Mouse (Mus musculus) ES-Bruce4 (cell line): Measurements from ENCODE around the gene Slc30a2. TPM values are rescaled to one million over a fixed set of nuclear protein-coding genes. Genes with fewer than 3 reads are reported as not detected.
A peak's percentile ranks its signal among the peaks of the same experiment; 100 is the strongest.

Experiments
- H3K27ac ChIP-seq: 2 replicates; pipeline ENCODE4 v1.5.1; 2012; ENCODE audit warnings: low read length, inconsistent platforms; ENCODE audit not compliant: insufficient read depth
- H3K27me3 ChIP-seq: 2 replicates; pipeline ENCODE4 v1.6.1; 2012; ENCODE audit warnings: mild to moderate bottlenecking, low read length, inconsistent platforms; ENCODE audit not compliant: control insufficient read depth, poor library complexity, insufficient read depth, severe bottlenecking
- H3K36me3 ChIP-seq: 2 replicates; pipeline ENCODE4 v1.6.1; 2012; ENCODE audit warnings: inconsistent platforms, mild to moderate bottlenecking, low read length, moderate library complexity; ENCODE audit not compliant: control insufficient read depth, poor library complexity, insufficient read depth, severe bottlenecking
- H3K4me1 ChIP-seq: one replicate; pipeline ENCODE4 v1.8.1; 2011; ENCODE audit warnings: low read length; ENCODE audit not compliant: control insufficient read depth, insufficient read depth
- H3K4me3 ChIP-seq: 2 replicates; pipeline ENCODE4 v1.5.1; 2011; ENCODE audit warnings: low read depth, mild to moderate bottlenecking, low read length
- H3K9ac ChIP-seq: 2 replicates; pipeline ENCODE4 v1.6.1; 2012; ENCODE audit warnings: low read depth, mild to moderate bottlenecking, inconsistent platforms; ENCODE audit not compliant: poor library complexity, severe bottlenecking
- H3K9me3 ChIP-seq: replicated peaks from 2 replicates; pipeline ENCODE4 v1.6.1; 2012; ENCODE audit warnings: mild to moderate bottlenecking, low read length, inconsistent platforms; ENCODE audit not compliant: control insufficient read depth, poor library complexity, insufficient read depth, severe bottlenecking
- CTCF ChIP-seq: IDR thresholded peaks from one replicate; pipeline ENCODE4 v1.8.1; 2011; ENCODE audit warnings: low read depth, low read length
- EP300 ChIP-seq: IDR thresholded peaks from 2 replicates; pipeline ENCODE4 v1.6.1; 2011; ENCODE audit warnings: low read depth, low read length; ENCODE audit not compliant: insufficient read depth
- POLR2A ChIP-seq: IDR thresholded peaks from one replicate; pipeline ENCODE4 v1.8.1; 2011; ENCODE audit warnings: low read length; ENCODE audit not compliant: insufficient read depth
- polyA plus RNA-seq: library from polyadenylated mRNA; stranded (reverse); fragments of >200 nt; gene quantifications from 2 replicates; pipeline ENCODE4 v1.2.4, GENCODE M21; 2011; ENCODE audit warnings: low read depth; ENCODE audit not compliant: missing spikeins, insufficient read depth, insufficient read length

The Slc30a2 gene
- polyA plus RNA-seq, 1 experiment, result 4.9 TPM

DNA sequence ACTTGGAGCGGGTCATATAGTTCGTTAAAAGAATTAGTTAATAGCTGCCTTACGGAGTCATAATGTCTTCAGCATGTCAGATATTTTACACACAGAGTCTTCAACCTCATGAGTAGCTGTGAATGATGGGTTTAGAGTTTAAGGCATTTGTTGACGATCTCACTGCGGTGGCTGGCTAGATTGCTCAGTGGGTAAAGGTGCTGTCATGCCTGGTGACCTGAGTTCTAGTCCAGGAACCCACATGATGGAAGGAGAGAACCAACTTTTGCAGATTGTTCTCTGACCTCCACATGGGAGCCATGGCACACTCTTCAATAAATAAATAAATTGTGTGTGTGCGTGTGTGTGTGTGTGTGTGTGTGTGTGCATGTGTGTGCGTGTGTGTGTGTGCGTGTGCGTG lies 54.8 kb downstream of the Slc30a2 start:
- no peak overlapping the region for H3K4me3 ChIP-seq
- H3K27me3 ChIP-seq, result no peaks in the 10 kb centered on the region
- H3K36me3 ChIP-seq, result no peaks in the 10 kb centered on the region
- no peak overlapping the region for H3K27ac ChIP-seq
- no peaks in the 10 kb centered on the region for H3K9me3 ChIP-seq
- H3K4me1 ChIP-seq, result peaks cover 5% of the 10 kb centered on the region
- TF ChIP-seq EP300 (no peak), POLR2A (no peak), CTCF (no peak)
- H3K9ac ChIP-seq, result no peak overlapping the region

- Histone ChIP-seq H3K4me3 (no peak overlapping the region), H3K9ac (no peak overlapping the region), H3K4me1 (peaks cover 5% of the 10 kb centered on the region), H3K9me3 (no peaks in the 10 kb centered on the region), H3K27ac (no peak overlapping the region), H3K36me3 (no peaks in the 10 kb centered on the region), H3K27me3 (no peaks in the 10 kb centered on the region)
- TF ChIP-seq POLR2A, result no peak
- no peak for TF ChIP-seq EP300
- no peak for TF ChIP-seq CTCF
Measured at GRCm38 (mm10) chr4:134400206-134400605, 57.2 kb downstream of the Slc30a2 start.

DNA sequence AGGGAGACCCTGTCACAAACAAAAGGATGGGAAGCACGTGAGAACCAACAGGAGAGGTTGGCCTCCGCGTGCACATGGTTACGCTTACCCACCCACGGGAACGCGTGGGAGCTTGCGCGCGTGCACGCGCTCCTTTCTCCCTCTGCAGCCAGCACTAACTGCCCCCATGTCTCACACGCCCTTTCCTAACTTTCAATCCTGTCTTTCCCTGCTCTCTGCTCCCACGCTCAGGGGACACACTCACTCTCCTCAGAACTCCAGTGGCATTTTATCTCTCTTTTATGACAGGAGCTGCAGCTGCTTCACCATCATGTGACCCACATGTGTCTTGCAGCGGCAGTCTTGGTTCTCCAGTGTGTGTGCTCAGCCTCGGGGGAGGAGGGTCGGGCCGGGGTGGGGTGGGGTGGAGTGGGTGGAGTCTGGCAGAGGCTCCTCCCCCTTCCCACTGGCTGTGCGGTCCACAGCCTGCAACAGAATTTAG lies 58.2 kb downstream of the Slc30a2 start:
- Histone ChIP-seq H3K9me3 (no peaks in the 10 kb centered on the region), H3K36me3 (no peaks in the 10 kb centered on the region), H3K9ac (peak overlapping the region; percentile 22), H3K27ac (no peak overlapping the region), H3K4me3 (peak overlapping the region; percentile 69), H3K27me3 (no peaks in the 10 kb centered on the region), H3K4me1 (peaks cover 5% of the 10 kb centered on the region)
- TF ChIP-seq POLR2A (no peak), EP300 (no peak), CTCF (no peak)

DNA sequence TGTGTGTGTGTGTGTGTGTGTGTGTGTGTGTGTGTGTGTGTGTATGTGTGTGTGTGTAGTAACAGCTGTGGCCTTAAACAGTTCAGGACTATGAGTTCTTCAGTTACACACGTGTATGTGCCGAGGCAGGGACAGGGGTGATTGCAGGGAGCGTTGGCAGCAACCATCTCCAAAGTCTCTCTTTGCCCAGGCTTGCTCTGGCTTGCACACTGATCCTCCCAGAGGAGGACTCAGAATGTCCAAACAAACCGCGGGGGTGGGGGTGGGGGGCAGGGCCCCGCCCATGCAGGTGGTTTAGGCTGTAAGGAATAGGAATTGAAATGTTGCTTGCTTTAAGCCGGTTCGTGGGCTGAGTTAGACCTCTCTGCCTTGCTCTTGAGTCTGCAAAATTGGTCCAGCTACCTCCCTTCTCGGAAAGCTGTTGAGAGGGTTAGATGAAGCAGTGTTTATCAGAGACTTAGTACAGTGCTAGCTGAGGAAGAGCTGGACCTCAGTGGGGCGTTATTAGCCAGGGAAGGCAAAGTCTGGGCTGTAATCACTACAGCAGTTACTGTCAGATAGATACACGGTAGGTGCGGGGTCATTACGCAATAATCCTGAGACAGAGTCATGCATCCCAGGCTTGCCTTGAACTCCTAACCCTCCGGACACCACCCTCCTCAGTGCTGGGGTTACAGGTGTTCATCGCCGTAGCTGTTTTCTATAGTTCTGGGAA lies 59.0 kb downstream of the Slc30a2 start:
- peak overlapping the region; percentile 22 for H3K9ac ChIP-seq
- H3K4me3 ChIP-seq, result peak overlapping the region; percentile 32
- H3K4me1 ChIP-seq, result peaks cover 5% of the 10 kb centered on the region
- no peaks in the 10 kb centered on the region for H3K27me3 ChIP-seq
- peak overlapping the region; percentile 89 for H3K27ac ChIP-seq
- H3K36me3 ChIP-seq, result no peaks in the 10 kb centered on the region
- TF ChIP-seq POLR2A (no peak), EP300 (peak; percentile 37; the same call in 1 of the 2 replicates), CTCF (no peak)
- no peaks in the 10 kb centered on the region for H3K9me3 ChIP-seq

- Histone ChIP-seq H3K9ac (0 out of 2 replicates have a peak overlapping the region, but pooled peaks have one; percentile 22), H3K4me1 (peaks cover 5% of the 10 kb centered on the region), H3K36me3 (no peaks in the 10 kb centered on the region), H3K27me3 (no peaks in the 10 kb centered on the region), H3K9me3 (no peaks in the 10 kb centered on the region), H3K4me3 (no peak overlapping the region), H3K27ac (peak overlapping the region; percentile 89)
- TF ChIP-seq POLR2A (no peak), CTCF (no peak), EP300 (no peak)
Measured at GRCm38 (mm10) chr4:134402571-134403262, 59.7 kb downstream of the Slc30a2 start.

GRCm38 (mm10) chr4:134403721-134404120 lies 60.7 kb downstream of the Slc30a2 start:
- H3K9me3 ChIP-seq, result no peaks in the 10 kb centered on the region
- H3K27ac ChIP-seq, result no peak overlapping the region
- no peaks in the 10 kb centered on the region for H3K27me3 ChIP-seq

More at GRCm38 (mm10) chr4:134403721-134404120, 60.7 kb downstream of the Slc30a2 start:
- no peak for TF ChIP-seq POLR2A
- TF ChIP-seq CTCF, result no peak
- no peak for TF ChIP-seq EP300
- Histone ChIP-seq H3K9ac (no peak overlapping the region), H3K36me3 (no peaks in the 10 kb centered on the region), H3K4me1 (peaks cover 2% of the 10 kb centered on the region), H3K4me3 (no peak overlapping the region)

Other genes with a start within 250 kb of the Slc30a2 start
- not detected in 2 replicates for gene Cd52, start 248.1 kb upstream of the Slc30a2 start, polyA plus RNA-seq
- 10.4 and 11.6 TPM in 2 replicates for gene Ubxn11, start 240.6 kb upstream of the Slc30a2 start, polyA plus RNA-seq
- gene Sh3bgrl3, start 214.4 kb upstream of the Slc30a2 start, polyA plus RNA-seq, result 105 and 106 TPM in 2 replicates
- gene Cep85, start 156.1 kb upstream of the Slc30a2 start, polyA plus RNA-seq, result 66.3 and 69.0 TPM in 2 replicates
- not detected in 2 replicates for gene Gm7534, start 140.2 kb upstream of the Slc30a2 start, polyA plus RNA-seq
- gene Catsper4, start 115.8 kb upstream of the Slc30a2 start, polyA plus RNA-seq, result not detected in 2 replicates
- 10.4 and 10.8 TPM in 2 replicates for gene Cnksr1, start 104.8 kb upstream of the Slc30a2 start, polyA plus RNA-seq
- gene E130218I03Rik, start 99.5 kb upstream of the Slc30a2 start, polyA plus RNA-seq, result not detected in 2 replicates
- 16.8 and 17.2 TPM in 2 replicates for gene Zfp593, start 97.6 kb upstream of the Slc30a2 start, polyA plus RNA-seq
- gene Gm30191, start 96.2 kb upstream of the Slc30a2 start, polyA plus RNA-seq, result not detected in 2 replicates
- gene Grrp1, start 89.1 kb upstream of the Slc30a2 start, polyA plus RNA-seq, result 0.55 TPM in 1 of 2 replicates, not detected in the other
- 12.0 and 14.1 TPM in 2 replicates for gene Pdik1l, start 55.3 kb upstream of the Slc30a2 start, polyA plus RNA-seq
- 5.4 and 7.4 TPM in 2 replicates for gene Trim63, start 28.1 kb upstream of the Slc30a2 start, polyA plus RNA-seq
- gene Extl1, start 40.7 kb downstream of the Slc30a2 start, polyA plus RNA-seq, result 3.3 and 3.9 TPM in 2 replicates
- gene Pafah2, start 53.1 kb downstream of the Slc30a2 start, polyA plus RNA-seq, result 16.4 and 16.5 TPM in 2 replicates
- 266 and 270 TPM in 2 replicates for gene Stmn1, start 125.1 kb downstream of the Slc30a2 start, polyA plus RNA-seq
- 1.5 and 3.4 TPM in 2 replicates for gene Paqr7, start 153.5 kb downstream of the Slc30a2 start, polyA plus RNA-seq
- gene Aunip, start 167.8 kb downstream of the Slc30a2 start, polyA plus RNA-seq, result 32.4 and 38.3 TPM in 2 replicates
- 50.5 and 51.9 TPM in 2 replicates for gene Mtfr1l, start 192.2 kb downstream of the Slc30a2 start, polyA plus RNA-seq
- gene Selenon, start 209.0 kb downstream of the Slc30a2 start, polyA plus RNA-seq, result 21.6 and 23.0 TPM in 2 replicates